Mouse (Mus musculus) ES-E14 (cell line): ENCODE data around the gene Fam71a.

Experiments
- CHD2 ChIP-seq: IDR thresholded peaks from 2 replicates; pipeline ENCODE4 v1.6.1; 2014; ENCODE audit warnings: mild to moderate bottlenecking, low read depth, low read length, inconsistent platforms
- MAFK ChIP-seq: IDR thresholded peaks from 2 replicates; pipeline ENCODE4 v1.6.1; 2014; ENCODE audit warnings: mild to moderate bottlenecking, low read depth, low read length, inconsistent platforms; ENCODE audit not compliant: insufficient read depth

DNA sequence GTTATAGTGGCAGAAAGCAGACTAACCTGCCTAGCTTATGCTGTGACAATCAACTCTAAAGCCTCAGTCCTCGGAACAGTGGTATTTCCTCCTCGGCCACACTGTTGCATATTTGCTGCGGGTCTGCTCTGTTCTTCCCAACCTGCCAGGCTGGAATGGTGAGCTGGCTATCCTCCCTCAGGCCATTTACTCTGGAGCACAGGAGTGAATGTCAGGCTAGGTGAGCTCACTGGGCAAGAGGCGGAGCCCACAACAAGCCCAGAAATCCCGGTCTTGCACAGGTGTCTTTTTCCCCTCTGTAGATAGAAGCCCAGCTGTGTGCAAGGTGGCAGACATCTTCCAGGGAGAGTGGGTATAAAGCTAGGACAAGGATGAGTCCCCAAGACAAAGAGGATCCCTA is 40.3 kb upstream of the Fam71a start:
- TF ChIP-seq CHD2 (no peak), MAFK (no peak)
